Mouse (Mus musculus) c-Kit-positive CD71-negative TER-119-negative erythroid progenitor cells, embryonic 14.5 days (primary cell): ENCODE measurements around the gene Ror1.
A peak's percentile ranks its signal among the peaks of the same experiment; 100 is the strongest.

Experiments used
- DNase-seq: peaks from one replicate; pipeline ENCODE4 v3.0.0-alpha.2; 2013; ENCODE audit warnings: low read depth

Ror1 gene

GRCm38 (mm10) chr4:100315066-100315465 is 219.5 kb downstream of the Ror1 start:
- DNase-seq: no peak

- no peak for DNase-seq
Measured at GRCm38 (mm10) chr4:100321758-100322157, 226.2 kb downstream of the Ror1 start.

- DNase-seq: no peak
Measured at GRCm38 (mm10) chr4:100324719-100325515, 229.3 kb downstream of the Ror1 start.

- no peak for DNase-seq
Measured at GRCm38 (mm10) chr4:100328361-100328970, 232.9 kb downstream of the Ror1 start.

GRCm38 (mm10) chr4:100335168-100335567 is 239.6 kb downstream of the Ror1 start:
- no peak for DNase-seq

- DNase-seq: peak; percentile 3
Measured at GRCm38 (mm10) chr4:100347791-100348190, 252.2 kb downstream of the Ror1 start.

- DNase-seq: no peak
Measured at GRCm38 (mm10) chr4:100350106-100350795, 254.7 kb downstream of the Ror1 start.

- no peak for DNase-seq
Measured at GRCm38 (mm10) chr4:100351797-100352290, 256.3 kb downstream of the Ror1 start.

- no peak for DNase-seq
Measured at GRCm38 (mm10) chr4:100355566-100355965, 260.0 kb downstream of the Ror1 start.

GRCm38 (mm10) chr4:100357881-100358589 is 262.4 kb downstream of the Ror1 start:
- DNase-seq: no peak

- no peak for DNase-seq
Measured at GRCm38 (mm10) chr4:100363666-100364065, 268.1 kb downstream of the Ror1 start.

GRCm38 (mm10) chr4:100368691-100369090 is 273.1 kb downstream of the Ror1 start:
- DNase-seq: no peak

GRCm38 (mm10) chr4:100369541-100370174 is 274.1 kb downstream of the Ror1 start:
- no peak for DNase-seq

GRCm38 (mm10) chr4:100372806-100373205 is 277.2 kb downstream of the Ror1 start:
- no peak for DNase-seq

- DNase-seq: no peak
Measured at GRCm38 (mm10) chr4:100373780-100374179, 278.2 kb downstream of the Ror1 start.

- DNase-seq: no peak
Measured at GRCm38 (mm10) chr4:100375286-100375685, 279.7 kb downstream of the Ror1 start.

GRCm38 (mm10) chr4:100376163-100376562 is 280.6 kb downstream of the Ror1 start:
- DNase-seq: no peak

GRCm38 (mm10) chr4:100377231-100377630 is 281.6 kb downstream of the Ror1 start:
- DNase-seq: no peak

GRCm38 (mm10) chr4:100377996-100378395 is 282.4 kb downstream of the Ror1 start:
- no peak for DNase-seq

- no peak for DNase-seq
Measured at GRCm38 (mm10) chr4:100381760-100382159, 286.2 kb downstream of the Ror1 start.

GRCm38 (mm10) chr4:100386272-100386988 is 290.8 kb downstream of the Ror1 start:
- no peak for DNase-seq
